In the genomic region with DNA sequence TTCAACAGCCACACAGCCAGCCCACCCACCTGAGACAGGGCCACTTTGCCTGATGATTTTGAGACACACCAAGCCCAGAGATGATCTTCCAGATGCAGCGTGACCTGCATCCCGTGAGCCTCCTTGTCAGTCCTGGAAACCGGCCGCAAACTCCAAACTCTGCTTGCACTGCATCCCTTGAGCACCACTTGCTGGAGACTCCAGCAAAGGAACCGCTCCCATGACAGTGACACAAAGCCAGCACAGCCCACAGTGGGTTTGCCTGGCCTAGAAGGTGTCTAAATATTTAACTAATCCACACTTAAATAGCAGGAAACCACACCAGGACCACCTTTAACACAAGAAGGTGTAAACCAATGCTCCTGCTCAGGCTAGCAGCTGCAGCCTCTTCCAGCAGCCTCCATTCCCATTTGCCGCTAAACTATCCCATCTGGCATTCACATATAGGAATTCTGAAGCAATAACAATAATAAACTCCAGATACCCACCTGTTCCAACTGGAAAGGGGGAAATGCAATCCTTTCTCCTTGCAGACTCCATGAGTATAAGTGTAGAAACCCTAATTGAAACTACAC, we compare ENCODE assay signal across 27 mouse cellular contexts.
A peak's percentile ranks its signal among the peaks of the same experiment; 100 is the strongest.
DNase-seq lines count a peak whose midpoint lies in the region; ATAC-seq and TF ChIP-seq lines count a peak whose summit lies in the region.
"Had no signal": no experiment of that assay in that cellular context is flagged by ENCODE, and none has a peak within 500 bp of the region (broad histone marks: within the 10 kb centered on the region; RNA-seq: fewer than 3 reads in every experiment).

No protein-coding gene starts in this region.

- H3K27me3 ChIP-seq in limb, embryonic 11.5 days (ENCODE audit: control insufficient read depth, insufficient read depth, low read length): no peaks in the 10 kb centered on the region
- no peaks in the 10 kb centered on the region for H3K27me3 ChIP-seq in stomach, postnatal 0 days (ENCODE audit: control insufficient read depth, insufficient read depth, low read length)
- H3K27me3 ChIP-seq: liver, embryonic 15.5 days; lung, embryonic 15.5 days; midbrain, embryonic 15.5 days; stomach, embryonic 15.5 days had no signal

- H3K36me3 ChIP-seq in limb, embryonic 11.5 days (ENCODE audit: control insufficient read depth, insufficient read depth, low read length): no peaks in the 10 kb centered on the region
- no peaks in the 10 kb centered on the region for H3K36me3 ChIP-seq in stomach, postnatal 0 days (ENCODE audit: control insufficient read depth, insufficient read depth, low read length)
- H3K36me3 ChIP-seq: hindbrain, embryonic 10.5 days; liver, embryonic 15.5 days; lung, embryonic 15.5 days; midbrain, embryonic 15.5 days; neural tube, embryonic 15.5 days; stomach, embryonic 15.5 days had no signal

- no peak overlapping the region for H3K27ac ChIP-seq in layer of hippocampus, adult 2 months
- no peak overlapping the region for H3K27ac ChIP-seq in limb, embryonic 11.5 days (replicated peaks; ENCODE audit: low read depth, low read length)
- no peak overlapping the region for H3K27ac ChIP-seq in stomach, postnatal 0 days (replicated peaks)
- H3K27ac ChIP-seq: hindbrain, embryonic 10.5 days; liver, embryonic 15.5 days; lung, embryonic 15.5 days; midbrain, embryonic 15.5 days; neural tube, embryonic 15.5 days; stomach, embryonic 15.5 days had no signal

- WGBS in limb, embryonic 11.5 days: 62% methylated on average over 6 of the region's 6 CpGs
- WGBS in stomach, postnatal 0 days: 48% methylated on average over 6 of the region's 6 CpGs

- H3K4me3 ChIP-seq in layer of hippocampus, adult 2 months: no peak overlapping the region
- no peak overlapping the region for H3K4me3 ChIP-seq in limb, embryonic 11.5 days (ENCODE audit: low read depth, low read length)
- no peak overlapping the region for H3K4me3 ChIP-seq in stomach, postnatal 0 days (ENCODE audit: low read depth, low read length)
- H3K4me3 ChIP-seq: hindbrain, embryonic 10.5 days; liver, embryonic 15.5 days; lung, embryonic 15.5 days; midbrain, embryonic 15.5 days; neural tube, embryonic 15.5 days; stomach, embryonic 15.5 days had no signal

- no peak for TF ChIP-seq EP300 in stomach, postnatal 0 days (optimal IDR thresholded peaks at IDR 0.05)

- no peak overlapping the region for H3K4me2 ChIP-seq in limb, embryonic 11.5 days (ENCODE audit: low read depth, severe bottlenecking)
- no peak overlapping the region for H3K4me2 ChIP-seq in stomach, postnatal 0 days (replicated peaks; ENCODE audit: low read depth)
- H3K4me2 ChIP-seq: liver, embryonic 15.5 days; lung, embryonic 15.5 days; midbrain, embryonic 15.5 days; neural tube, embryonic 15.5 days; stomach, embryonic 15.5 days had no signal

- ATAC-seq in limb, embryonic 11.5 days (ENCODE audit: insufficient number of reproducible peaks, low FRiP score, low TSS enrichment, low read depth): peak; percentile 78
- ATAC-seq in stomach, postnatal 0 days (ENCODE audit: low FRiP score, low TSS enrichment): no peak
- ATAC-seq: forebrain, embryonic 14.5 days; hindbrain, embryonic 16.5 days; intestine, embryonic 16.5 days; midbrain, embryonic 15.5 days had no signal

- TF ChIP-seq CTCF in layer of hippocampus, adult 2 months (conservative IDR thresholded peaks at IDR 0.05): 0 out of 2 replicates have a peak, but pooled peaks have one; percentile 5
- peak; percentile 24; the same call in 1 of the 2 replicates for TF ChIP-seq CTCF in stomach, postnatal 0 days (IDR thresholded peaks at IDR 0.05; ENCODE audit: low read depth)

- no peak for DNase-seq in layer of hippocampus, adult 2 months (ENCODE audit: low spot score in 2 of 2)
- DNase-seq in layer of hippocampus, adult 9-11 months: no peak
- peak; percentile 72 for DNase-seq in forelimb bud, embryonic 11.5 days (ENCODE audit: low read depth, low spot score)
- peak; percentile 44 for DNase-seq in limb, embryonic 11.5 days (ENCODE audit: low spot score)
- no peak for DNase-seq in stomach, postnatal 0 days (ENCODE audit: low spot score)
- DNase-seq in gastrocnemius, postnatal 10 days: no peak
- no peak for DNase-seq in heart, adult 9 months (ENCODE audit: low spot score in 2 of 2)
- DNase-seq: adrenal gland, postnatal 25 days; B cell, adult 2 months; cerebellum, adult 18-20 months; cerebellum, postnatal 14 days; heart, postnatal 14 days; kidney, adult 8-10 months; kidney, postnatal 10 days; lung, postnatal 36 days; retina, postnatal 1 day; right cerebral cortex, postnatal 14 days; thymus, postnatal 14 days had no signal

- 0 out of 2 replicates have a peak, but pooled peaks cover 5% of the 10 kb centered on the region for H3K4me1 ChIP-seq in limb, embryonic 11.5 days (ENCODE audit: control insufficient read depth, insufficient read depth, low read length)
- no peaks in the 10 kb centered on the region for H3K4me1 ChIP-seq in stomach, postnatal 0 days (replicated peaks; ENCODE audit: control insufficient read depth, insufficient read depth)
- H3K4me1 ChIP-seq: liver, embryonic 15.5 days had no signal

- H3K9ac ChIP-seq in limb, embryonic 11.5 days (ENCODE audit: low read length): no peak overlapping the region
- no peak overlapping the region for H3K9ac ChIP-seq in stomach, postnatal 0 days (ENCODE audit: low read length)
- H3K9ac ChIP-seq: liver, embryonic 15.5 days; lung, embryonic 15.5 days; midbrain, embryonic 15.5 days; neural tube, embryonic 15.5 days; stomach, embryonic 15.5 days had no signal

- no peaks in the 10 kb centered on the region for H3K9me3 ChIP-seq in limb, embryonic 11.5 days (ENCODE audit: control insufficient read depth, low read length)
- H3K9me3 ChIP-seq in stomach, postnatal 0 days (ENCODE audit: control insufficient read depth, low read length): no peaks in the 10 kb centered on the region
- H3K9me3 ChIP-seq: hindbrain, embryonic 10.5 days; liver, embryonic 15.5 days; lung, embryonic 15.5 days; midbrain, embryonic 15.5 days; neural tube, embryonic 15.5 days; stomach, embryonic 15.5 days had no signal

Comparison
In these comparisons a context has a peak if more than half of its experiments do, and no peak if none do; other contexts are left out.
1. DNase-seq: peak in forelimb bud, embryonic 11.5 days (single experiment) and limb, embryonic 11.5 days (single experiment); none in layer of hippocampus, adult 2 months (0 of 2), layer of hippocampus, adult 9-11 months (single experiment), stomach, postnatal 0 days (single experiment), gastrocnemius, postnatal 10 days (single experiment) and heart, adult 9 months (0 of 2).